Mouse (Mus musculus) forebrain, embryonic 11.5 days (tissue): ENCODE data around the gene Gm3164. TPM values are rescaled to one million over a fixed set of nuclear protein-coding genes. Genes with fewer than 3 reads are reported as not detected.
"Not testable (repeated sequence)": the region's sequence is repeated elsewhere in the genome, so short reads cannot be mapped to it uniquely, and the experiment has no call there.

Experiments
- ATAC-seq: fragments of 200-750 bp; cut with Nextera tagmentation; replicated peaks from 2 replicates; pipeline ENCODE4 v1.8.0; 2017; ENCODE audit warnings: moderate TSS enrichment; ENCODE audit not compliant: low FRiP score
- DNase-seq: peaks from one replicate; pipeline ENCODE4 v3.0.0-alpha.2; 2017; ENCODE audit warnings: low spot score
- H3K27ac ChIP-seq: fragments of 300-500 bp; sonication (generic); 2 replicates; pipeline ENCODE4 v1.5.1; 2014; ENCODE audit warnings: low read depth, low read length
- H3K27me3 ChIP-seq: fragments of 300-500 bp; sonication (generic); 2 replicates; pipeline ENCODE4 v1.6.1; 2014; ENCODE audit warnings: mild to moderate bottlenecking, low read length, mixed read lengths; ENCODE audit not compliant: control insufficient read depth, insufficient read depth
- H3K36me3 ChIP-seq: fragments of 300-500 bp; sonication (generic); 2 replicates; pipeline ENCODE4 v1.6.1; 2014; ENCODE audit warnings: mild to moderate bottlenecking, low read length, moderate library complexity, mixed read lengths; ENCODE audit not compliant: control insufficient read depth, insufficient read depth
- H3K4me1 ChIP-seq: fragments of 300-500 bp; sonication (generic); replicated peaks from 2 replicates; pipeline ENCODE4 v1.6.1; 2014; ENCODE audit warnings: low read length, mixed read lengths; ENCODE audit not compliant: control insufficient read depth, insufficient read depth
- H3K4me2 ChIP-seq: fragments of 300-500 bp; sonication (generic); 2 replicates; pipeline ENCODE4 v1.6.1; 2014; ENCODE audit warnings: low read depth, mild to moderate bottlenecking, low read length, moderate library complexity, mixed read lengths; ENCODE audit not compliant: severe bottlenecking
- H3K4me3 ChIP-seq: fragments of 300-500 bp; sonication (generic); 2 replicates; pipeline ENCODE4 v1.5.1; 2014; ENCODE audit warnings: low read depth, low read length
- H3K9ac ChIP-seq: fragments of 300-500 bp; sonication (generic); 2 replicates; pipeline ENCODE4 v1.6.1; 2014; ENCODE audit warnings: low read length
- H3K9me3 ChIP-seq: fragments of 300-500 bp; sonication (generic); 2 replicates; pipeline ENCODE4 v1.6.1; 2016; ENCODE audit warnings: low read length, mixed read lengths; ENCODE audit not compliant: control insufficient read depth
- WGBS: fragments of 180-500 bp; shearing (Covaris S2); extraction: QIAGEN DNeasy Blood & Tissue Kit; methylation state at CpG from one replicate; pipeline ENCODE4 v1.1.7; 2014; 5-methylcytosine and 5-hydroxymethylcytosine counted together
- polyA plus RNA-seq: library from polyadenylated mRNA; unstranded; fragments of >200 nt; fragmentation: Nextera tagmentation; extraction: Ambion mirVana; gene quantifications from 2 replicates; pipeline ENCODE4 v1.2.1, GENCODE M21; 2014

Gm3164 gene
- polyA plus RNA-seq: 0.41 and 1.1 TPM in 2 replicates

DNA sequence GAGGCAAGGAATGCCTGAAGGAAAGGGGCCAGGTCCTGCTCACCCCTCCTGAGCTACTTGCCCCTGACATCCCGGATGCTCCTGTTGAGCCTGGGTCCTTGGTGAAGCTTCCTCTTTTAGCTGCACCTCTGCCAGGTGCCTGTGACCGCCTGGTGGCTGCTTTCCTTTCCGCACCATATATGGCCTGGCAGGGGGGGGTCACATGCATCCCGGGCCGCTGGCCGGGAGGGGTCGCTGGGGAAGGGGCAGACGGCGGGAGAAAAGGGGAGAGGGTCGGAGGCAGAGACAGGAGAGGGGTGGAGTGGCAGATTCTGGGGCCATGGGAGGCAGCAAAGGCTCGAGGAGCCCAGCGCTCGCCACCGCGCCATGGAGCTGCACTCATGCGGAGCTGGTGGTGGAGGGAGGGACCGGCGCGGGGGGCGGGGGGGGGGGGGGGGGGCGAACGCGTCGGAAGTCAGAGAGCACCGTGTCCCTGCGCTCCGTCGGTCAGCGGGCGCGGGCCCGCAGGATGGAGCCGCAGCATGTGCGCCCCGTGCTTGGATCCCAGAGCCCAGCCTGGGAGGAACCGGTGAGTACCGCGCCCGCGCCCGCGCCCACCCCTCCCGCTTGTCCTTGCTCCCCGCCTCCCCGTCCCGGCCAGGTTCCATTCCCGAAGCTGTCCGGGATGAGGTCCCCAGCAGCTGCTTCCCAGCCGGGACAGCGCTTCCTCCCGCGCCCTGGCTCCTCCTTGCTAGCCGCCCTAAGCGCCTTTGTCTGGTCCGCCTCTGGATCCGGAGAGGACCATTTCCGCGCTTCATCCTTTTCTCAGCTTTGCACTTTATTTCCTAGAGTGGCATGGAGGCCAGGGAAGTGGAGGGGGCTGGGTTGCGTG is at the start of gene Gm3164:
TSS of gene Gm3164 (plus strand) at position 484 of the 871 bp plus-strand sequence.
- H3K4me3 ChIP-seq: peak within 1 kb of the TSS; percentile 35
- H3K27me3 ChIP-seq, H3K9me3 ChIP-seq, H3K36me3 ChIP-seq, H3K27ac ChIP-seq, H3K4me1 ChIP-seq: not testable (repeated sequence)
- peak within 1 kb of the TSS; percentile 56 for H3K4me2 ChIP-seq
- ATAC-seq (0 out of 2 replicates have a peak, but pooled peaks have one; percentile 58), DNase-seq (peak; percentile 65)
- H3K9ac ChIP-seq: peak within 1 kb of the TSS; percentile 45
- under 1% methylated on average over 23 of the region's 59 CpGs for WGBS

DNA sequence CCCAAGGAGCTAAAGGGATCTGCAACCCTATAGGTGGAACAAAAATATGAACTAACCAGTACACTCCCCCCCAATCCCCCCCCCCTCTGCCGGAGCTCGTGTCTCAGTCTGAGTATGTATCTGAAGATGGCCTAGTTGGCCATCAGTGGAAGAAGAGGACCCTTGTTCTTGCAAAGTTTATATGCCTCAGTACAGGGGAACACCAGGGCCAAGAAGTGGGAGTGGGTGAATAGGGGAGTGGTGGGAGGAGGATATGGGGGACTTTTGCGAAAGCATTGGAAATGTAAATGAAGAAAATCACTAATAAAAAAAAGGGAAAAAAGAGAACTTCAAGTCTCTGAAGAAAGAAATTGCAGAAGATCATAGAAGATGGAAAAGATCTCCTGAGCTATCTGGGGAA is 46.3 kb upstream of the Gm3164 start:
- H3K4me1 ChIP-seq, H3K4me3 ChIP-seq, H3K9ac ChIP-seq, H3K27ac ChIP-seq, H3K9me3 ChIP-seq, H3K4me2 ChIP-seq, H3K27me3 ChIP-seq, ATAC-seq, H3K36me3 ChIP-seq, DNase-seq: not testable (repeated sequence)
- WGBS: 86% methylated on average over 3 of the region's 3 CpGs

DNA sequence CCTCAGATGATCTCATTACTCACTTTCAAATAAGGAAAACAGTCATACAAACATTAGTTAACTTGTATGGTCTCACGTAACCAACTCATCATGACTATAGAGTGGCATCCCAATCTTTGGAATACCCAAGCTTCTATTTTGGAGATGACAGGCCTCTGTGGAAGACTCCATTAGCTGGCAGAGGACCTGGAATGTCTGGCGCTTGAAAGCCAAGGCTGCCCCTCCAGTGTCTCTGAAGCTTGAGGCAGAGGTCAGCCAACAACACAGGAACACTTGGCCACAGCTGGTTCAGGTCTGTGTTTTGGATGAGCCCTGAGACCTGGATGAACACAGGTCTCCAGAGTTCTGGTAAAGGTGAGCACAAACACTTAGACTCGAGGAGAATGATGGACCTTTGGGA is 45.6 kb upstream of the Gm3164 start:
- not testable (repeated sequence) for H3K36me3 ChIP-seq, DNase-seq, ATAC-seq, H3K4me2 ChIP-seq, H3K27ac ChIP-seq, H3K9ac ChIP-seq, H3K27me3 ChIP-seq, H3K9me3 ChIP-seq, H3K4me3 ChIP-seq, H3K4me1 ChIP-seq
- WGBS: 71% methylated on average over 3 of the region's 3 CpGs

DNA sequence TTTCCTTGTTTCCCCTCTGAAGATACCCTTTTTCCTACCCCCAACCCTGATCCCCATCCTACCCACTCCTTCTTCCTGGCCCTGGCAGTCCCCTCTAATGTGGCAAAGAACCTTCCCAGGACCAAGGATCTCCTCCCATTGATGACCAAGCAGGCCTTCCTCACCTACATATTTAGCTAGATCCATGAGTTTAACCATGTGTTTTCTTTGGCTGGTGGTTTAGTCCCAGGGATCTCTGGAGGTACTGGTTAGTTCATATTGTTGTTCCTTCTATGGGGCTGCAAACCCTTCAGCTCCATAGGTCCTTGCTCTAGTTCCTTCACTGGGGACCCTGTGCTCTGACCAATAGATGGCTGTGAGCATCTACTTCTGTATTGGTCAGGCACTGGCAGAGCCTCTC is 37.4 kb upstream of the Gm3164 start:
- not testable (repeated sequence) for DNase-seq, H3K36me3 ChIP-seq, H3K4me2 ChIP-seq, ATAC-seq, H3K9ac ChIP-seq, H3K4me3 ChIP-seq, H3K27me3 ChIP-seq, H3K4me1 ChIP-seq, H3K27ac ChIP-seq, H3K9me3 ChIP-seq

GRCm38 (mm10) chr14:4385606-4386005 is 29.6 kb upstream of the Gm3164 start:
- not testable (repeated sequence) for H3K4me1 ChIP-seq, H3K9ac ChIP-seq, H3K27ac ChIP-seq

GRCm38 (mm10) chr14:4392841-4393530 is 22.3 kb upstream of the Gm3164 start:
- WGBS: 100% methylated on average over 2 of the region's 6 CpGs
- DNase-seq, H3K4me1 ChIP-seq, ATAC-seq, H3K36me3 ChIP-seq, H3K9me3 ChIP-seq, H3K27me3 ChIP-seq, H3K4me2 ChIP-seq, H3K9ac ChIP-seq, H3K27ac ChIP-seq, H3K4me3 ChIP-seq: not testable (repeated sequence)

More at GRCm38 (mm10) chr14:4385606-4386005, 29.6 kb upstream of the Gm3164 start:
- not testable (repeated sequence) for H3K27me3 ChIP-seq, DNase-seq, H3K9me3 ChIP-seq, ATAC-seq, H3K4me3 ChIP-seq, H3K36me3 ChIP-seq, H3K4me2 ChIP-seq

- DNase-seq: not testable (repeated sequence)
Measured at GRCm38 (mm10) chr14:4397226-4397625, 18.0 kb upstream of the Gm3164 start, which contains the start of gene Gm3159. Gene Gm3159 (plus strand): TSS chr14:4397526.

DNA sequence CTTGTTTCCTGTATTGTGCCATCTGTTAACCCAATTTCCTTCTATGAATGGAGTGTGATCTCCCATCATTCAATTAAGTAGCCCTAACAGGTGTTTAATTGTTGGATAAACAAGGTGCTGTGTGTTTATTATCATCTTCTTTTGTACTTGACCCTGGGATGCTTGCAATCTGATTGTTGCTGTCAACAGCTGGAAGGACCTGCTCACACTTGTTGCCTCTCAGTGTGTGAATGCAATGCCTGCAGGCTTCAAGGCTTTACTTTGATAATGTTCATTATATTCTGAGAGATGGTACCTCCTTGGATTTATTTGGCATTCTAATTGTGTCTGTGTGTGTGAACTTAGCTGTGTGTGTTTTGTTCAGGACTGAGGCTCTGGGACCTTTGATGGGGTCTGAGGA is 16.6 kb upstream of the Gm3164 start:
- not testable (repeated sequence) for H3K9me3 ChIP-seq, DNase-seq, H3K27ac ChIP-seq, H3K27me3 ChIP-seq, H3K36me3 ChIP-seq, H3K9ac ChIP-seq, H3K4me3 ChIP-seq, H3K4me1 ChIP-seq, H3K4me2 ChIP-seq, ATAC-seq

More at GRCm38 (mm10) chr14:4397226-4397625, 18.0 kb upstream of the Gm3164 start, which contains the start of gene Gm3159:
- not testable (repeated sequence) for H3K36me3 ChIP-seq, H3K4me3 ChIP-seq, ATAC-seq, H3K27ac ChIP-seq, H3K4me2 ChIP-seq, H3K9ac ChIP-seq, H3K4me1 ChIP-seq, H3K9me3 ChIP-seq, H3K27me3 ChIP-seq
- no CpG with 5 or more reads among the region's 3 CpGs for WGBS
